Mouse (Mus musculus) bone marrow, adult 2 months (tissue): ENCODE measurements around the gene Romo1. TPM values are rescaled to one million over a fixed set of nuclear protein-coding genes. Genes with fewer than 3 reads are reported as not detected.

Experiments used
- H3K27ac ChIP-seq: fragments of 200-500 bp; 2 replicates; pipeline ENCODE4 v1.5.1; 2012; ENCODE audit warnings: low read depth, mild to moderate bottlenecking, control low read depth, inconsistent platforms, low read length; ENCODE audit not compliant: control insufficient read depth, poor library complexity, insufficient read depth
- H3K4me1 ChIP-seq: fragments of 200-500 bp; 2 replicates; pipeline ENCODE4 v1.6.1; 2011; ENCODE audit warnings: low read length; ENCODE audit not compliant: control insufficient read depth, insufficient read depth
- H3K4me3 ChIP-seq: fragments of 200-500 bp; replicated peaks from 2 replicates; pipeline ENCODE3; 2011; ENCODE audit warnings: mild to moderate bottlenecking, low read depth, low read length, control low read depth; ENCODE audit not compliant: control insufficient read depth
- CTCF ChIP-seq: fragments of 200-500 bp; IDR thresholded peaks from 2 replicates; pipeline ENCODE4 v1.5.1; 2011; ENCODE audit warnings: low read length, control low read depth; ENCODE audit not compliant: control insufficient read depth, insufficient read depth
- POLR2A ChIP-seq: fragments of 200-500 bp; IDR thresholded peaks from 2 replicates; pipeline ENCODE4 v1.6.1; 2011; ENCODE audit warnings: low read depth, mild to moderate bottlenecking, control low read depth, low read length, borderline replicate concordance; ENCODE audit not compliant: control insufficient read depth
- WGBS: fragments of 180-500 bp; shearing (Covaris S2); methylation state at CpG from one replicate; pipeline ENCODE4 v1.1.7; 2018; 5-methylcytosine and 5-hydroxymethylcytosine counted together
- polyA plus RNA-seq: library from polyadenylated mRNA; stranded (reverse); fragments of >200 nt; gene quantifications from 2 replicates; pipeline ENCODE4 v1.2.4, GENCODE M21; 2011; ENCODE audit warnings: low replicate concordance; ENCODE audit not compliant: missing spikeins, insufficient read depth, insufficient read length

The Romo1 gene
- polyA plus RNA-seq, 1 experiment = 111 TPM

- Histone ChIP-seq H3K4me1 (peaks cover 5% of the 10 kb centered on the region), H3K27ac (peak overlapping the region; percentile 84), H3K4me3 (peak overlapping the region; percentile 31)
- TF ChIP-seq CTCF = no peak
- no peak for TF ChIP-seq POLR2A
- WGBS = 7% methylated on average over 14 of the region's 14 CpGs
Observed at GRCm38 (mm10) chr2:156190004-156190896, 46.4 kb downstream of the Romo1 start.

GRCm38 (mm10) chr2:156191540-156191939 is 47.7 kb downstream of the Romo1 start:
- TF ChIP-seq CTCF = no peak
- TF ChIP-seq POLR2A = no peak
- no peak overlapping the region for H3K27ac ChIP-seq
- peaks cover 7% of the 10 kb centered on the region for H3K4me1 ChIP-seq
- no peak overlapping the region for H3K4me3 ChIP-seq
- 79% methylated on average over 2 of the region's 2 CpGs for WGBS

- H3K4me3 ChIP-seq = no peak overlapping the region
- H3K27ac ChIP-seq = no peak overlapping the region
- 87% methylated on average over 2 of the region's 2 CpGs for WGBS
- peaks cover 7% of the 10 kb centered on the region for H3K4me1 ChIP-seq
- TF ChIP-seq POLR2A (no peak), CTCF (no peak)
Observed at GRCm38 (mm10) chr2:156192068-156192467, 48.2 kb downstream of the Romo1 start.

GRCm38 (mm10) chr2:156193066-156193862 is 49.4 kb downstream of the Romo1 start:
- Histone ChIP-seq H3K27ac (no peak overlapping the region), H3K4me1 (peaks cover 7% of the 10 kb centered on the region), H3K4me3 (no peak overlapping the region)
- 82% methylated on average over 3 of the region's 3 CpGs for WGBS
- no peak for TF ChIP-seq CTCF

- TF ChIP-seq POLR2A (no peak), CTCF (no peak)
- Histone ChIP-seq H3K27ac (no peak overlapping the region), H3K4me3 (no peak overlapping the region), H3K4me1 (peaks cover 3% of the 10 kb centered on the region)
Observed at GRCm38 (mm10) chr2:156194571-156194970, 50.7 kb downstream of the Romo1 start.

Other genes with a start within 250 kb of the Romo1 start
- gene Uqcc1, start 213.7 kb upstream of the Romo1 start, polyA plus RNA-seq = 7.6 and 14.9 TPM in 2 replicates
- not detected in 2 replicates for gene Gm15557, start 203.3 kb upstream of the Romo1 start, polyA plus RNA-seq
- not detected in 2 replicates for gene Gdf5, start 198.7 kb upstream of the Romo1 start, polyA plus RNA-seq
- 24.0 and 39.1 TPM in 2 replicates for gene Cep250, start 187.6 kb upstream of the Romo1 start, polyA plus RNA-seq
- 0.83 and 1.5 TPM in 2 replicates for gene 6430550D23Rik, start 136.1 kb upstream of the Romo1 start, polyA plus RNA-seq
- gene Ergic3, start 136.0 kb upstream of the Romo1 start, polyA plus RNA-seq = 66.9 and 70.5 TPM in 2 replicates
- not detected in 2 replicates for gene Fer1l4, start 91.1 kb upstream of the Romo1 start, polyA plus RNA-seq
- gene Spag4, start 78.9 kb upstream of the Romo1 start, polyA plus RNA-seq = 0.99 and 5.4 TPM in 2 replicates
- 3.9 and 10.5 TPM in 2 replicates for gene Cpne1, start 32.1 kb upstream of the Romo1 start, polyA plus RNA-seq
- gene Rbm12, start 32.1 kb upstream of the Romo1 start, polyA plus RNA-seq = 5.8 and 6.2 TPM in 2 replicates
- gene Gm28036, start 16.9 kb upstream of the Romo1 start, polyA plus RNA-seq = 5.8 and 24.5 TPM in 2 replicates
- 13.1 and 24.7 TPM in 2 replicates for gene Nfs1, start 147 bp downstream of the Romo1 start, polyA plus RNA-seq
- 221 and 329 TPM in 2 replicates for gene Rbm39, start 36.2 kb downstream of the Romo1 start, polyA plus RNA-seq
- gene Phf20, start 52.4 kb downstream of the Romo1 start, polyA plus RNA-seq = 11.9 and 20.8 TPM in 2 replicates
- gene Cnbd2, start 168.3 kb downstream of the Romo1 start, polyA plus RNA-seq = 2.6 and 5.4 TPM in 2 replicates
- 61.6 and 84.9 TPM in 2 replicates for gene Scand1, start 168.7 kb downstream of the Romo1 start, polyA plus RNA-seq